Mouse (Mus musculus) heart, embryonic 14.5 days (tissue): ENCODE measurements around the gene Cacng2. TPM values are rescaled to one million over a fixed set of nuclear protein-coding genes. Genes with fewer than 3 reads are reported as not detected.

Experiments used
- ATAC-seq: fragments of 200-750 bp; cut with Nextera tagmentation; 2 replicates; pipeline ENCODE4 v1.8.0; 2017; ENCODE audit warnings: low read depth, moderate TSS enrichment; ENCODE audit not compliant: insufficient number of reproducible peaks, insufficient read depth, low FRiP score
- H3K27ac ChIP-seq, 2 experiments: fragments of 200-500 bp in 1 of 2; fragments of 300-500 bp in 1 of 2; sonication (generic) in 1 of 2; replicated peaks in 1 of 2; 2 replicates each; pipeline ENCODE4 v1.5.1; 2012 to 2014; ENCODE audit warnings: low read depth in 2 of 2, low read length in 2 of 2, control low read depth in 1 of 2, mild to moderate bottlenecking in 1 of 2, mixed read lengths in 1 of 2; ENCODE audit not compliant: control insufficient read depth in 1 of 2, insufficient read depth in 1 of 2
- H3K27me3 ChIP-seq: fragments of 300-500 bp; sonication (generic); 2 replicates; pipeline ENCODE4 v1.6.1; 2014; ENCODE audit warnings: mild to moderate bottlenecking, low read length, control low read depth; ENCODE audit not compliant: control insufficient read depth, insufficient read depth
- H3K36me3 ChIP-seq: fragments of 300-500 bp; sonication (generic); 2 replicates; pipeline ENCODE4 v1.6.1; 2014; ENCODE audit warnings: mild to moderate bottlenecking, control low read depth, low read length, mixed read lengths; ENCODE audit not compliant: control insufficient read depth, insufficient read depth
- H3K4me1 ChIP-seq, 2 experiments: fragments of 200-500 bp in 1 of 2; fragments of 300-500 bp in 1 of 2; sonication (generic) in 1 of 2; 2 replicates each; pipeline ENCODE4 v1.6.1; 2012 to 2014; ENCODE audit warnings: low read length in 2 of 2, control low read depth in 1 of 2, mixed read lengths in 1 of 2; ENCODE audit not compliant: control insufficient read depth in 2 of 2, insufficient read depth in 2 of 2
- H3K4me2 ChIP-seq: fragments of 300-500 bp; sonication (generic); 2 replicates; pipeline ENCODE4 v1.6.1; 2014; ENCODE audit warnings: mild to moderate bottlenecking, low read length
- H3K4me3 ChIP-seq, 2 experiments: fragments of 200-500 bp in 1 of 2; fragments of 300-500 bp in 1 of 2; sonication (generic) in 1 of 2; 2 replicates each; pipeline ENCODE4 v1.5.1; 2012 to 2014; ENCODE audit warnings: low read length in 2 of 2, mild to moderate bottlenecking in 2 of 2, control low read depth in 1 of 2, low read depth in 1 of 2, moderate library complexity in 1 of 2; ENCODE audit not compliant: control insufficient read depth in 1 of 2, insufficient read depth in 1 of 2
- H3K9ac ChIP-seq: fragments of 300-500 bp; sonication (generic); 2 replicates; pipeline ENCODE4 v1.6.1; 2014; ENCODE audit warnings: mild to moderate bottlenecking, low read length
- H3K9me3 ChIP-seq: fragments of 300-500 bp; sonication (generic); 2 replicates; pipeline ENCODE4 v1.6.1; 2016; ENCODE audit warnings: low read length, control low read depth; ENCODE audit not compliant: control insufficient read depth
- WGBS: fragments of 180-500 bp; shearing (Covaris S2); extraction: QIAGEN DNeasy Blood & Tissue Kit; methylation state at CpG from one replicate; pipeline ENCODE4 v1.1.7; 2014; 5-methylcytosine and 5-hydroxymethylcytosine counted together
- polyA plus RNA-seq: library from polyadenylated mRNA; unstranded; fragments of >200 nt; fragmentation: Nextera tagmentation; extraction: Ambion mirVana; gene quantifications from 2 replicates; pipeline ENCODE4 v1.2.1, GENCODE M21; 2014

Gene Cacng2
- not detected in 2 replicates for polyA plus RNA-seq

DNA sequence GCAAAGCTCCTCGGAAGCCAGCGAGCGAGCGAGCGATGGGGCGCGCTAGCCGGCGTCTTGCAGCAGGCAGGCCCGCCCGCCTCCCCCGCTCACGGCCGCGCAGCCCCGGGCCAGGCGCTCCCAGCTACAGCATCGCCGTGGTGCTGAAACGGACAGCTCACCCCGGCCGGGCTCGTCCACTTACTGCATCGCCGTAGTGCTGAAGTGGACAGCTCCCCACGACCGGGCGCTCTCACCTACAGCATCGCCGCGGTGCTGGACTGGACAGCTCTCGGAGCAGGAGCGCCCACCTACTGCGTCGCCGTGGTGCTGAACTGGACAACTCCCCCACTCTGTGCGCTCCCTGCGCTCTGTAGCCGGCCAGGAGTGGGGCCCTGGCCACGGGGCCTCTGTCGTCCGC, at the start of gene Cacng2:
TSS of gene Cacng2 (minus strand) at position 325 of the 400 bp plus-strand sequence.
- Histone ChIP-seq H3K27ac (no peak within 1 kb of the TSS), H3K27me3 (peaks cover 17% of the 10 kb centered on the region), H3K9ac (no peak within 1 kb of the TSS), H3K4me3 (peak within 1 kb of the TSS in 1 of 2 experiments; percentile 10; a peak in 1 of 4 replicates), H3K4me2 (peak within 1 kb of the TSS; percentile 56), H3K4me1 (peaks cover 2% of the 10 kb centered on the region in 2 experiments; a peak in 1 of 4 replicates), H3K36me3 (no peaks in the 10 kb centered on the region), H3K9me3 (no peaks in the 10 kb centered on the region)
- peak; percentile 95 for ATAC-seq
- WGBS: under 1% methylated on average over 35 of the region's 42 CpGs

DNA sequence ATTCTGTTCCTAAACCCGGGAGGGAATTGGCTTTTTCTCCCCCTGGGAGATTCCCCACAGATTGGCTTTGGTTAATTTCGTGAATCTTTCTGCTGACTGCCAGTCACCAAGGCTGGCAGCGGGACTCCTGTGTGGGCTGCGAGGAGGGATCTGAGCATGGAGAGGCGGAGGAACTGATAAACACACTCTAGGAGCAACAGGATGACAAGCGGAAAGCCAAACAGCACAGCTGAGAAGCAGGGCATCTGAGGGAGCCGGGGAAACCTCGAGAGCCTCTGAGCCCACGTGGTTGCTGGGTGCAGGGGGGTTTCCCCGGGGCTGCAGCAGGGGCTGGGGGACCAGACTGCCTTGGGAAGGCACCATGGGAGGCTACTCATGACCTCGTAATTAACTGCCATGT, 49.7 kb upstream of the Cacng2 start:
- H3K36me3 ChIP-seq: no peaks in the 10 kb centered on the region
- H3K4me2 ChIP-seq: no peak overlapping the region

DNA sequence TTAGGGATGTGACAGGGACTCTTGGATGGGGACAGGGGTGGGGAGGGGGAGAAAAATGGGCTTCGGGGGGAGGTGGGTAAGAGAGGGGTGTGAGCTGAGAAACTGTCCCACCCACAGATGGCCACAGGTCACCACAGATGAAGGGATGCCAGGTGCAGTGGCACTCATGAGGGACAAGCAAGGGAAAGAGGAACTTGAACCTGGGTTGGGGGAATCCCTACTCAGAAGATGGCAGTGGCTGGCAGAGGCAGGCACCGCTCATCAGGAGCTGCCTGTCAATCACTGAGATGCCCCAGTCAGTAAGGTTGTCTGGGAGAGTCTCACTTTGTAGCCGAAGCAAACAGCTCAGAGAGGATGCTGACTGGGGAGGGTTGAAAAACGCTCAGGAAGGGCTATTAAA, 45.5 kb upstream of the Cacng2 start:
- H3K4me1 ChIP-seq: no peaks in the 10 kb centered on the region
- WGBS: 77% methylated on average over 4 of the region's 4 CpGs
- no peak overlapping the region for H3K4me3 ChIP-seq
- no peak overlapping the region for H3K9ac ChIP-seq
- H3K27ac ChIP-seq: no peak overlapping the region
- H3K27me3 ChIP-seq: no peaks in the 10 kb centered on the region; the same call in 1 of the 2 replicates
- ATAC-seq: no peak
- no peaks in the 10 kb centered on the region for H3K9me3 ChIP-seq
- 0 out of 2 replicates have a peak, but pooled peaks cover 3% of the 10 kb centered on the region for H3K36me3 ChIP-seq
- H3K4me2 ChIP-seq: no peak overlapping the region

More for the DNA sequence above, 49.7 kb upstream of the Cacng2 start:
- Histone ChIP-seq H3K9me3 (no peaks in the 10 kb centered on the region), H3K27me3 (no peaks in the 10 kb centered on the region; the same call in 1 of the 2 replicates), H3K27ac (no peak overlapping the region), H3K4me3 (no peak overlapping the region), H3K9ac (no peak overlapping the region), H3K4me1 (peaks cover 5 to 9% of the 10 kb centered on the region in 2 experiments; a peak in 3 of 4 replicates)
- ATAC-seq: no peak
- WGBS: 55% methylated on average over 11 of the region's 11 CpGs

- WGBS: 87% methylated on average over 11 of the region's 11 CpGs
- no peak overlapping the region for H3K4me2 ChIP-seq
- H3K4me1 ChIP-seq: no peaks in the 10 kb centered on the region
- ATAC-seq: no peak
- H3K9me3 ChIP-seq: no peaks in the 10 kb centered on the region
- H3K27me3 ChIP-seq: no peaks in the 10 kb centered on the region
- no peak overlapping the region for H3K9ac ChIP-seq
- no peak overlapping the region for H3K27ac ChIP-seq
- no peak overlapping the region for H3K4me3 ChIP-seq
- 0 out of 2 replicates have a peak, but pooled peaks cover 3% of the 10 kb centered on the region for H3K36me3 ChIP-seq
These were observed 44.6 kb upstream of the Cacng2 start for GRCm38 (mm10) chr15:78164466-78164865.

GRCm38 (mm10) chr15:78161946-78162345, 42.1 kb upstream of the Cacng2 start:
- 79% methylated on average over 9 of the region's 9 CpGs for WGBS
- Histone ChIP-seq H3K4me2 (no peak overlapping the region), H3K9me3 (no peaks in the 10 kb centered on the region), H3K4me3 (no peak overlapping the region), H3K27ac (no peak overlapping the region), H3K4me1 (no peaks in the 10 kb centered on the region), H3K9ac (no peak overlapping the region), H3K27me3 (no peaks in the 10 kb centered on the region), H3K36me3 (0 out of 2 replicates have a peak, but pooled peaks cover 3% of the 10 kb centered on the region)
- no peak for ATAC-seq

GRCm38 (mm10) chr15:78158335-78158734, 38.5 kb upstream of the Cacng2 start:
- ATAC-seq: no peak
- H3K4me3 ChIP-seq: no peak overlapping the region
- H3K27ac ChIP-seq: no peak overlapping the region
- 73% methylated on average over 5 of the region's 5 CpGs for WGBS
- H3K36me3 ChIP-seq: 0 out of 2 replicates have a peak, but pooled peaks cover 3% of the 10 kb centered on the region
- peaks cover 4% of the 10 kb centered on the region for H3K27me3 ChIP-seq
- no peaks in the 10 kb centered on the region for H3K4me1 ChIP-seq
- H3K9ac ChIP-seq: no peak overlapping the region
- no peaks in the 10 kb centered on the region for H3K9me3 ChIP-seq
- H3K4me2 ChIP-seq: no peak overlapping the region

DNA sequence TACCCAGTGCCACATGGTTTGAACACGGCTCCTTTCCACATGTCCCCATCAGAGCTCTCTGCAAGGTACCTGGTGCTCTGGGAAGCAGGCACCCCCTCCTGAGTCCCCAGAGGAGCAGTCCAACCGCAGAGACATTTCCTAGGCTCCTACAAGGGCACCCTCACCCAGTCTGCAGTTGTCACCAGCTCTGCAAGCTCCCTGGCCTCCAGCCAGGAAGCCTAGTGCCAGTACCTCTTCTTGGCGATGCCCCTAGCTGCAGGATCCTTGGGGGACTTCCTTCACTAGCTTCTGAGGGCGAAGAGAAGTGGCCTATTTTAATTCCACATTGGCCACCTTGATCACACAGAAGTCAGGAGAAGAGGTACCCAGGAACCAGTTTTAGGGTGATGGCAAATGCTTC, 38.0 kb upstream of the Cacng2 start:
- H3K36me3 ChIP-seq: 0 out of 2 replicates have a peak, but pooled peaks cover 1% of the 10 kb centered on the region
- H3K27ac ChIP-seq: no peak overlapping the region
- H3K4me1 ChIP-seq: no peaks in the 10 kb centered on the region
- no peak overlapping the region for H3K4me2 ChIP-seq
- no peak for ATAC-seq
- peaks cover 4% of the 10 kb centered on the region for H3K27me3 ChIP-seq
- WGBS: 52% methylated on average over 4 of the region's 4 CpGs
- H3K9me3 ChIP-seq: no peaks in the 10 kb centered on the region
- no peak overlapping the region for H3K4me3 ChIP-seq
- H3K9ac ChIP-seq: no peak overlapping the region

- no peaks in the 10 kb centered on the region for H3K9me3 ChIP-seq
- H3K4me1 ChIP-seq: no peaks in the 10 kb centered on the region
- no peak overlapping the region for H3K4me2 ChIP-seq
- no peak overlapping the region for H3K27ac ChIP-seq
- H3K9ac ChIP-seq: no peak overlapping the region
- H3K27me3 ChIP-seq: peaks cover 4% of the 10 kb centered on the region
- no peaks in the 10 kb centered on the region for H3K36me3 ChIP-seq
- no peak for ATAC-seq
- 75% methylated on average over 8 of the region's 8 CpGs for WGBS
- no peak overlapping the region for H3K4me3 ChIP-seq
These were observed 37.5 kb upstream of the Cacng2 start for GRCm38 (mm10) chr15:78157330-78157729.
